Mouse (Mus musculus): ENCODE results near the gene Prkce. TPM values are rescaled to one million over a fixed set of nuclear protein-coding genes. Genes with fewer than 3 reads are reported as not detected.
A peak's percentile ranks its signal among the peaks of the same experiment; 100 is the strongest.

Prkce gene
- polyA plus RNA-seq, 1 experiment from 2014 or later = 6.8 TPM

DNA sequence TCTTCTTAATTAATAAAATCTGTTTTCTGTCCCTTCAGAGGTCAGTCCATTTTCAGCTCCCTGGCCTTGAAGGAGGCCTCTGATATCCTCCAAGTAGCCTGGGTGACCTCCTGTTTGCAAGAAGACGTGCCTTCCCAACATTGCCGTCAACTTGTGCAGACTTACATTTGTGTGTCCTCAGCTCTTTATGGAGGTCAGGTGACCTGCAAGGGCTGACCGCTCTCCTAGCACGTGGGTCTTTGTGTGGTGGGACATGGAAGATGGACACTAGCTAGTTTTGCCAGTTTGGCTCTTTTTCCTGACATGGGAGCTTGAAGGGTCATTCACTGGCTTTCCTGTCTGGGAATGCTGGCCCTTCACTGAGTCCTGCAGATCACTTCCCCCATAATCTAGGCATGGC is 440.4 kb downstream of the Prkce start:
- Histone ChIP-seq H3K4me3 (replicated peaks) (no peak overlapping the region), H3K4me2 (no peak overlapping the region), H3K4me1 (0 out of 2 replicates have a peak, but pooled peaks cover 4% of the 10 kb centered on the region), H3K9me3 (replicated peaks) (no peaks in the 10 kb centered on the region), H3K27me3 (no peaks in the 10 kb centered on the region), H3K27ac (no peak overlapping the region), H3K36me3 (no peaks in the 10 kb centered on the region), H3K9ac (no peak overlapping the region)
- 62% methylated on average over 4 of the region's 4 CpGs for WGBS
- no peak for ATAC-seq (replicated peaks; ENCODE audit: low FRiP score)

DNA sequence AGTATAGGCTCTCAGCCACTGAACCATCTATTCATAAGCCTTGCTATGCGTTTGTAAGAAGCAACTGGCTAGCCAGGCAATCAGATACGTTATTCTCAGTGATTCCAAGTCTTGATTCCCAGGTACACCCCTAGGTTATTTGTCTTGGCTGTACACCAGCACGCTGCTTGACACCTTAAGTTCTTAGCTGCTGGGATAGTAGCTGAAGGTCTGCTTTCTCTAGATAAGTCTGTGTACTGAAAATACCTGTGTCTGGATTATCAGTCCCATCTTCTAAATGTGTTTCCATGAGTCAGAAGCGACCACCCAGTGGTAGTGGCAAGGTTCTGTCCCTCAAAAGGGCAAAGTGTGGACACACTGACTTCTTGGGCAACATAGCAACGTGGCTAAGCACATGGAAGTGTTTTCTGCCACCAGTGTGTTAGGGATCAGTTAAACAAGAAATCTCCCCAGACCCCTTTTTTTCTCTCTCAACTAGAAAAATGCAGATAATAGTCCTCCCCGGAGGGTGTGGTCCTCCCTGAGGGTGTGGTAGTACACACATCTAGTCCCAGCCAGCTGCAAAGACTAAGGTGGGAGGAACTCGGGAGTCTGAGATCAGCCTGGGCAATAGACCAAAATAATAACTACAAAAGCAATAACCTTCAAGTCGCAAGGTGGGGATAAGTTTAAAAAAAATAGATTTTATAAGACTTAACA is 442.8 kb downstream of the Prkce start:
- no peaks in the 10 kb centered on the region for H3K36me3 ChIP-seq
- ATAC-seq (replicated peaks; ENCODE audit: low FRiP score) = no peak
- H3K4me2 ChIP-seq = no peak overlapping the region
- H3K27ac ChIP-seq = no peak overlapping the region
- H3K27me3 ChIP-seq = no peaks in the 10 kb centered on the region
- H3K4me3 ChIP-seq (replicated peaks) = no peak overlapping the region
- H3K9ac ChIP-seq = no peak overlapping the region
- H3K9me3 ChIP-seq (replicated peaks) = no peaks in the 10 kb centered on the region
- WGBS = 74% methylated on average over 8 of the region's 8 CpGs
- H3K4me1 ChIP-seq = peaks cover 4% of the 10 kb centered on the region; the same call in 1 of the 2 replicates

DNA sequence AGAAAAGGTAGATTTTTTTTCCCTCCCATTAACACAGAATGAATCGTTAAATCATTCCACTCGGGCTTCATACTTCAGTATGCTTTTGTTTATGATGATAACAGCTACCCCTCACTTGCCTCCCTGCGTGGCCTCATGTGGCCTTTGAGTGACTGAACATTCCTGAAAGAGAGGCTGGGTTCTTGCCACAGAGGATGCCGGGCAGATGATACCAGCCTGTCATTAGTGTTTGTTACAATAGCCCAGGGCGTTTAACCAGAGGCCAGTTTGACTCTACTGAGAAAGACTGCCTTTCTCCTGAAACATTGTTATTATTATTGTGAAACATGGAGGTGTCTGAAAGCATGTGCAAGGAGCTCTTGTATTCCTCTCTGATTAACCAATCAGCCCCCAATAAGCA is 444.2 kb downstream of the Prkce start:
- Histone ChIP-seq H3K4me1 (peaks cover 4% of the 10 kb centered on the region; the same call in 1 of the 2 replicates), H3K9me3 (replicated peaks) (no peaks in the 10 kb centered on the region), H3K36me3 (no peaks in the 10 kb centered on the region), H3K27ac (no peak overlapping the region), H3K4me2 (no peak overlapping the region), H3K9ac (no peak overlapping the region), H3K27me3 (no peaks in the 10 kb centered on the region), H3K4me3 (replicated peaks) (no peak overlapping the region)
- 65% methylated on average over 5 of the region's 5 CpGs for WGBS
- no peak for ATAC-seq (replicated peaks; ENCODE audit: low FRiP score)

DNA sequence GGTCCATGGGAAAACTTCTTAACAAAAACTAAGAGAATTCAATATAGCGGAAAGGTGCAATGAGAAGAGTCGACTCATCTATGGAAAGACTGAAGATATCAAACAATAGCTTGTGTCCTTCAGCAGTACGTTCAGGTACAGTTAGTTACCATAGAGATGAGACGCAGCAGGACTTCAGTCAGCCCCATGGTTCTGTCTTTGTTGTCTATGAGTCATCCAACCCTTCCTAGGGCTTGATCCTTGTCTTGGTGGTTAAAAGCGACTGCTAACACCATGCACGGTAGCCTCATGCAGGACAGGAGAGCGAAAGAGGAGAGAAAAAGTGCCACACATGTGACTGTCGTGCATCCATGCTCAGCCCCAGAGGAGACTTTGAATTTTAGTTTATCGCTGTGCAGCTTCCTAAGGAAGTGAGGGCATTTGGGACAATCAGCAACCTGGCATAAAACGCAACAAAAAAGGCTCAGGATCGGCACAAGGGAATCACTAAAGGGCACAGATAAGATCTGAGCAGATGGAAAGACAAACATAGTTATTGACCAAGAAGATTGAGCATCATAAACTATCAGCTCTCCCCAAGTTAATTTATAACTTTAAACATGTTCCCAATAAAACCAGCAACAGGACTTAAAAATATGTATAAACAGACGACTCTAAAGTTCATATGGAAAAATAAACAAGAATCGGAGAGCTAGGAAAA is 448.2 kb downstream of the Prkce start:
- H3K9ac ChIP-seq = no peak overlapping the region
- 81% methylated on average over 13 of the region's 13 CpGs for WGBS
- no peak overlapping the region for H3K27ac ChIP-seq
- H3K36me3 ChIP-seq = no peaks in the 10 kb centered on the region; the same call in 1 of the 2 replicates
- ATAC-seq (replicated peaks; ENCODE audit: low FRiP score) = no peak
- no peaks in the 10 kb centered on the region for H3K27me3 ChIP-seq
- H3K9me3 ChIP-seq (replicated peaks) = no peaks in the 10 kb centered on the region
- no peak overlapping the region for H3K4me3 ChIP-seq (replicated peaks)
- peaks cover 21% of the 10 kb centered on the region for H3K4me1 ChIP-seq
- H3K4me2 ChIP-seq = no peak overlapping the region

DNA sequence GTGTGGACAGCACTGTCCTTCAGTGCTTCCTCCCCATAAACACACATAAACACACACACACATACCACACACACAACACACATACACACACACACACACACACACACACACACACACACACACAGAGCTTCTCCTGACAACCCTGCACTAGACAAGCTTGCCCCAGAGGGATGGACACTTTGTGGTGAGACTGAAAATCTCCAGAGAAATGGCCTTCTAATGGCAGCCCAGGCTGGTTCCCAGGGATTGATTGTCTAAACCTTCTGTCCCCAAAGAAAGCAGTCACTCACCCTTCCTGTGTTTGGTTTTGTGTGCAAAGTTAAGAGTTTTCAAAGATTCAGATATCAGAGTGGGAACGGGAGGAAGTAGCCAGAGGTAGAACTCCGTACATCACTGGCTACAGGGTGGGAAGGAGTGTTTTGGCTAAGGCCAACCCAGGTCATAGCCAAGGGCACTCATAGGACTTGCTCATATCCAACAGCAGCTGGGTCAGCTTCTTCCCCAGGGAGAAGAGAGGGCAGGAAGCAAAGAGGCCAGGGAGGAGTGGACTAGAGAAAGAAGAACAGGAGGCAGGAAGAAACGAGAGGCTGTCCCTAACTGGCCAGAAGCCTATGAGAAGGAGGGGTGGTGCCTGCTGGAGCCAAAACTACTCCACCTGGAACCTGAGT is 450.1 kb downstream of the Prkce start:
- 0 out of 2 replicates have a peak, but pooled peaks have one; percentile 43 for ATAC-seq (replicated peaks; ENCODE audit: low FRiP score)
- no peaks in the 10 kb centered on the region for H3K9me3 ChIP-seq (replicated peaks)
- no peaks in the 10 kb centered on the region; the same call in 1 of the 2 replicates for H3K36me3 ChIP-seq
- no peak overlapping the region for H3K4me3 ChIP-seq (replicated peaks)
- H3K9ac ChIP-seq = no peak overlapping the region
- WGBS = 39% methylated on average over 3 of the region's 3 CpGs
- H3K4me1 ChIP-seq = peaks cover 21% of the 10 kb centered on the region
- no peaks in the 10 kb centered on the region for H3K27me3 ChIP-seq
- H3K4me2 ChIP-seq = no peak overlapping the region
- peak overlapping the region; percentile 76 for H3K27ac ChIP-seq

DNA sequence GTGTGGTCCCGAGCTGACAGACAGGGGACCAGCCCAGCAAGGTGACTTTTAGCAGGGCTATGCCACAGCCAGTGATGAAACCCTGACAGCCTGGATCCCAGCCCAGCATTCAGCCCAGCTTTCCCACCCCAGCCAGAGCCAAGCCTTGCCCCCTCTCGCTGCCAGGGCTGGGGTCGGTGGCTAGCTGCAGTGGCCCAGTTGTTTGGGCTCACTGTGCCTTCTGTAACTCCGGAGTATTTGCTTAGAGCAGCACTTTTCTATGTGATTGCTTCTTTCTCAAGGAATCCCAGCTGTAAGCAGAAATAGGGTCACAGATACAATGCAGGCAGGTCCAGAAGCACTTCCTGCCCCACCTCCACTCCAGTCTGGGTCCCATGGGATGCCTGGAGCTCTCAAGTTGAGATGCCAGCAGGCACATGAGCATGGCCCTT is 450.9 kb downstream of the Prkce start:
- Histone ChIP-seq H3K4me2 (no peak overlapping the region), H3K9ac (no peak overlapping the region), H3K27ac (peak overlapping the region; percentile 76), H3K4me3 (replicated peaks) (no peak overlapping the region), H3K9me3 (replicated peaks) (no peaks in the 10 kb centered on the region), H3K27me3 (no peaks in the 10 kb centered on the region), H3K4me1 (peaks cover 21% of the 10 kb centered on the region), H3K36me3 (no peaks in the 10 kb centered on the region; the same call in 1 of the 2 replicates)
- ATAC-seq (replicated peaks; ENCODE audit: low FRiP score) = peak; percentile 43; the same call in 1 of the 2 replicates
- 45% methylated on average over 4 of the region's 4 CpGs for WGBS

DNA sequence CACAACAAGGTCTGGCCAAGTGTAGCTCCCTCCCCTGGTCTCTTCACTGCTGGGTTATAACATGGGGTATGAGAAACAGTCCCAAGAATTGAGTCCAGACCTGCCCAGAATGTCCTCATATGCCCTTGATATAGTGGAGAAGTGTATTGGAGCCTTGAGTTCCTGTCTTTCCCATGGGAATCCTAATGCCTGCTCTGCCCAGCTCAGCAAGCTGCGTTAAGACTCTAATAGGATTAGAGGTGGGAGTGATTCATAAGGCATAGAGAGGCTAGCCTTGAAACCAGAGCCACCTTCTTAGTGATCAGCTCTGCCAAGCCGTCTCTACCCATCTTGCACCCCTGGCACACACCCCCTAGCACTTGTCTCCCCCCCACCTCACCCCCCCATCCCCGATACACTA is 455.3 kb downstream of the Prkce start:
- no peaks in the 10 kb centered on the region for H3K9me3 ChIP-seq (replicated peaks)
- H3K36me3 ChIP-seq = no peaks in the 10 kb centered on the region; the same call in 1 of the 2 replicates
- no peak overlapping the region for H3K4me2 ChIP-seq
- WGBS = 93% methylated on average over 3 of the region's 3 CpGs
- H3K4me3 ChIP-seq (replicated peaks) = no peak overlapping the region
- no peak for ATAC-seq (replicated peaks; ENCODE audit: low FRiP score)
- peaks cover 17% of the 10 kb centered on the region for H3K4me1 ChIP-seq
- no peak overlapping the region for H3K9ac ChIP-seq
- H3K27me3 ChIP-seq = no peaks in the 10 kb centered on the region
- no peak overlapping the region for H3K27ac ChIP-seq

DNA sequence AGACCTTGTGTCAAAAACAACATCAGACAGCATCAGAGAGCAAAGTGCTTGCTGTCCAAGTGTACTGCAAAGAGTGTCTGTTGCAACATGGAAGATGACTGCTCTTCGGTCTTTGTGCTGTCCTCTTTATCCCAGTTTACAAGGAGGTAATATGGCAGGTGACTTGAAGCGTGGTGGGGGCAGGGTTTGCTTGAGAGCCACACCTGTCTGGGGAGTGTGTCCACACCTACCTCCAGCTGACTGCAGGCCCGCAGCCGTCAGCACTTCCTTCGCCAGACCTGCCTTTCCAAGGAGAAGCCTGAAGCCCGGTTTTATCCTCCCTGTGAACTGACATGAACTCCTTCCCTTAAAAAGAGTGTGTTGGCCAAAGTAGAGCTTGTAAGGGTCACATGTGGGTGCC is 458.9 kb downstream of the Prkce start:
- 84% methylated on average over 6 of the region's 6 CpGs for WGBS

DNA sequence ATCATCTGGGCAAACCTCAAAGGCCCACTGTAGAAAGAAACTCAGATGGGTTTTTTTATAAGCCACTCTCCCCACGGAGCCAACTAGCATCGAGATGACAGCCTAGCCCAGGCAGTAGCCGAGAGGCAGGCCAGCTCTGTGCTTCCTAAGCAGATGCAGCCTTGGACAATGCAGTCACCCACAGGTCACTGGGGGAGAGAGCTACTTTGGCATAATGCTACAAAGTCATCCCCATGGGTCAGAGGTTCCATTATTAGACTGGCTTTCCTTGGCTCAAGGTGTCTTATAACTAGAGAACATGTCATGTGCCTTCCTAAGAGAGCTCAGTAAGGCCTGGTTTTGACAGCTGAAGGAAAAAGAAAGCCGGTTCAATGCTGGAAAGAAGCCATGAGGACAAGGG is 465.5 kb downstream of the Prkce start:
- H3K27ac ChIP-seq = no peak overlapping the region
- H3K9ac ChIP-seq = no peak overlapping the region
- H3K27me3 ChIP-seq = no peaks in the 10 kb centered on the region
- no peaks in the 10 kb centered on the region for H3K9me3 ChIP-seq (replicated peaks)
- no peaks in the 10 kb centered on the region for H3K4me1 ChIP-seq
- H3K36me3 ChIP-seq = peaks cover 10% of the 10 kb centered on the region; the same call in 1 of the 2 replicates
- no peak for ATAC-seq (replicated peaks; ENCODE audit: low FRiP score)
- 82% methylated on average over 4 of the region's 4 CpGs for WGBS
- no peak overlapping the region for H3K4me3 ChIP-seq (replicated peaks)
- H3K4me2 ChIP-seq = no peak overlapping the region

More for the DNA sequence above, 458.9 kb downstream of the Prkce start:
- no peak overlapping the region for H3K27ac ChIP-seq
- no peak overlapping the region for H3K4me3 ChIP-seq (replicated peaks)
- no peak for ATAC-seq (replicated peaks; ENCODE audit: low FRiP score)
- peaks cover 10% of the 10 kb centered on the region; the same call in 1 of the 2 replicates for H3K36me3 ChIP-seq
- no peaks in the 10 kb centered on the region for H3K9me3 ChIP-seq (replicated peaks)
- no peaks in the 10 kb centered on the region for H3K27me3 ChIP-seq
- no peak overlapping the region for H3K9ac ChIP-seq
- H3K4me2 ChIP-seq = no peak overlapping the region
- H3K4me1 ChIP-seq = 0 out of 2 replicates have a peak, but pooled peaks cover 2% of the 10 kb centered on the region

DNA sequence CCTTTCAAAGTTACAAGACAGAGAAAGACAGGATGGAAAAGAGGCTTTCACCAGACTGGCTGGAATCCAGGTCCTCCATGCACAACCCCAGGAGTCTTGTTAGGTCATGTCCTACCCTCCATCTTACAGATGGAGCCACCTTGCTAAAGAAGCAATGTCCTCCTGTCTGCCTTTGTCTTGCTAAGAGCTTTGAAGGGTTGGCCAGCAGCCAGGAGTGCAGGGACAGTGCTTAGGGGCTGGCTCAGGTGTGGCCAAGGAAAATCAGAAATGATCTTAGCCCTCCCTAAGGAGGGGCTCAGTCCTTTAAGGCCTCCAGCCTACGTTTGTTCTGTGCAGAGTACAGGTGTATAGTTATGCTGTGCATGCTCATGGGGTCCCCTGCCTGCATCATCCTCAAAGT is 469.7 kb downstream of the Prkce start:
- WGBS = 73% methylated on average over 1 of the region's 1 CpGs
- Histone ChIP-seq H3K9me3 (replicated peaks) (no peaks in the 10 kb centered on the region), H3K4me3 (replicated peaks) (no peak overlapping the region), H3K4me1 (no peaks in the 10 kb centered on the region), H3K27ac (no peak overlapping the region), H3K27me3 (no peaks in the 10 kb centered on the region), H3K36me3 (no peaks in the 10 kb centered on the region), H3K9ac (no peak overlapping the region), H3K4me2 (no peak overlapping the region)
- ATAC-seq (replicated peaks; ENCODE audit: low FRiP score) = no peak

DNA sequence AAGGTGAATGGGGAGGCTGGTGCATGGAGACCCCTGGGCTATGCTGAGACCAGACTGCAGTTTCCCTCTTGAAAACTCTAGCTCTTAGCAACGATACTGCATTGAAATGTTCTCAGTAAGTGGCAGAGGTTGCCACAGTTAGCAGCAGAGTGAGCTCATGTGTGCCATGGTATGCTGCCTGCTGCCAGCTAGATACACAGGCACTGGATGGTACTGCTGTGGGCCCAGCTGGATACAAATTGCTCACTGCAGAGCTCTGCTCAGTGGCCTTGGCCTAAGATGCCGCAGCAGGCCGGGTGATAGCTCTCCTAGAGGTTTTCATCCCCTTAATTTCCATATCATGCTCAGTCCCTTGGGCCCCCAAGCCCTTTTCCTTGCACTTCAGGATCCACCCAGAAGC is 471.7 kb downstream of the Prkce start:
- Histone ChIP-seq H3K4me2 (no peak overlapping the region), H3K4me3 (replicated peaks) (no peak overlapping the region), H3K9ac (no peak overlapping the region), H3K9me3 (replicated peaks) (no peaks in the 10 kb centered on the region), H3K36me3 (no peaks in the 10 kb centered on the region), H3K27me3 (no peaks in the 10 kb centered on the region), H3K4me1 (no peaks in the 10 kb centered on the region), H3K27ac (no peak overlapping the region)
- WGBS = 84% methylated on average over 3 of the region's 3 CpGs
- ATAC-seq (replicated peaks; ENCODE audit: low FRiP score) = no peak

DNA sequence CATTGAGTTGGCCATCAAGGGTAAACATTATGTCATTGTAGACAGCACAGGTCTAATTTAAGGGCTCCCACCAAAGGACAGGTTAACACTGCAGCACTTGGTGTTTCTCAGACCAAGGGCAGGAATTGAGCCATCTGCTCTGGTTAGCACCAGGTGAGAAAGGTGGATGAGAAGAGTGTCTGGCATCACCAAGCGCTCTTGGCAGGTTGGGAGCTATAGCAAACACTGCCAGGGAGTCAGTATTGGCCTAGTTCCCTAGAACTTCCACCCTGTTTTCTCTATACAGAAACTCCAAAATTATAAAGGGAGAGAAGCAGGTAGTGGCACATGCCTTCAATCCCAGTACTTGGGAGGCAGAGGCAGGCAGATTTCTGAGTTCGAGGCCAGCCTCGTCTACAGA is 479.6 kb downstream of the Prkce start:
- 92% methylated on average over 3 of the region's 3 CpGs for WGBS

More for the DNA sequence above, 479.6 kb downstream of the Prkce start:
- Histone ChIP-seq H3K9me3 (replicated peaks) (no peaks in the 10 kb centered on the region), H3K4me2 (no peak overlapping the region), H3K4me3 (replicated peaks) (no peak overlapping the region), H3K4me1 (peaks cover 2% of the 10 kb centered on the region; the same call in 1 of the 2 replicates), H3K27me3 (no peaks in the 10 kb centered on the region), H3K36me3 (no peaks in the 10 kb centered on the region), H3K9ac (no peak overlapping the region), H3K27ac (no peak overlapping the region)
- no peak for ATAC-seq (replicated peaks; ENCODE audit: low FRiP score)

Data from kidney, embryonic 15.5 days (tissue).